19 mouse cellular contexts compared by ENCODE assay signal in genomic region chr2:44638157-44638556, GRCm38 (mm10).
"Had no signal": no experiment of that assay in that cellular context is flagged by ENCODE, and none has a peak within 500 bp of the region (broad histone marks: within the 10 kb centered on the region; RNA-seq: fewer than 3 reads in every experiment).

No protein-coding gene starts in this region.

- H3K36me3 ChIP-seq: limb, embryonic 10.5 days; limb, embryonic 13.5 days; liver, embryonic 12.5 days; liver, embryonic 15.5 days; lung, embryonic 15.5 days; stomach, embryonic 15.5 days had no signal

- H3K27ac ChIP-seq: limb, embryonic 10.5 days; limb, embryonic 13.5 days; liver, embryonic 12.5 days; liver, embryonic 15.5 days; lung, embryonic 15.5 days; stomach, embryonic 15.5 days had no signal

- H3K4me1 ChIP-seq: limb, embryonic 13.5 days; liver, embryonic 12.5 days; liver, embryonic 15.5 days; lung, embryonic 15.5 days; stomach, embryonic 15.5 days had no signal

- H3K4me3 ChIP-seq: limb, embryonic 10.5 days; limb, embryonic 13.5 days; liver, embryonic 12.5 days; liver, embryonic 15.5 days; lung, embryonic 15.5 days; stomach, embryonic 15.5 days had no signal

- H3K9ac ChIP-seq: limb, embryonic 13.5 days; liver, embryonic 12.5 days; liver, embryonic 15.5 days; lung, embryonic 15.5 days; stomach, embryonic 15.5 days had no signal

- DNase-seq: kidney, adult 18-20 months; kidney, adult 9 months; kidney, postnatal 14 days; kidney, postnatal 4 days; liver; lung, adult 18-20 months; lung, postnatal 10 days; lung, postnatal 36 days; retina, postnatal 1 day; right cerebral cortex, postnatal 25 days; spleen, adult 18-20 months; thymus, postnatal 25 days had no signal

- H3K9me3 ChIP-seq: limb, embryonic 10.5 days; limb, embryonic 13.5 days; liver, embryonic 12.5 days; liver, embryonic 15.5 days; lung, embryonic 15.5 days; stomach, embryonic 15.5 days had no signal

- H3K27me3 ChIP-seq: limb, embryonic 13.5 days; liver, embryonic 12.5 days; liver, embryonic 15.5 days; lung, embryonic 15.5 days; stomach, embryonic 15.5 days had no signal

- H3K4me2 ChIP-seq: limb, embryonic 13.5 days; liver, embryonic 12.5 days; liver, embryonic 15.5 days; lung, embryonic 15.5 days; midbrain, embryonic 11.5 days; stomach, embryonic 15.5 days had no signal

- ATAC-seq: liver, embryonic 12.5 days had no signal
